Mouse (Mus musculus): ENCODE results near the gene Emx2.

DNA sequence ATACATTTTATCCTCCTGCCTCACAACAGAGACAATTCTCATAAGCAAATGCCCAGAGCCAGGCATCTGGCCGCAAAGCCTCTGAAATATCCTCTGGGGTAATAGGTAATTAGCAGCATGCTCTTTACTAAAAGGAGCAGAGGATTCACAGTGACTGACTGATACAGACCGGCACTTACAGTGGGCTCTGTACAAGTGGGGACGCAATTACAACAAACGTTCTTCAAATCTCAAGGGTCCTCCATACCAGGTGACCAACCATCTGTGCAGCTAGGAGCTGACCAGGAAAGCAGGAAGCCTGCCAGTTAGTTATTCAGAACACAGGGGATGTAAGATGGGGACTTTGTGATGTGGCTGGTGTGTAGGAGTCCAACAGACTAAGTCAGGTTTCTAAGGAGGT lies 38.7 kb downstream of the Emx2 start:
- TF ChIP-seq POLR2A (IDR thresholded peaks at IDR 0.05; ENCODE audit: extremely low read depth, insufficient read depth, low read length), result no peak
- no peak for TF ChIP-seq CTCF (IDR thresholded peaks at IDR 0.05; ENCODE audit: low read depth, low read length)

Measured in liver, adult 2 months (tissue).